Mouse (Mus musculus): ENCODE results near the gene Ppp1r37.
"Not testable (repeated sequence)": the region's sequence is repeated elsewhere in the genome, so short reads cannot be mapped to it uniquely, and the experiment has no call there.

The Ppp1r37 gene

GRCm38 (mm10) chr7:19541681-19542154 lies 21.2 kb downstream of the Ppp1r37 start:
- no peak for DNase-seq (ENCODE audit: low read depth, low spot score)

DNA sequence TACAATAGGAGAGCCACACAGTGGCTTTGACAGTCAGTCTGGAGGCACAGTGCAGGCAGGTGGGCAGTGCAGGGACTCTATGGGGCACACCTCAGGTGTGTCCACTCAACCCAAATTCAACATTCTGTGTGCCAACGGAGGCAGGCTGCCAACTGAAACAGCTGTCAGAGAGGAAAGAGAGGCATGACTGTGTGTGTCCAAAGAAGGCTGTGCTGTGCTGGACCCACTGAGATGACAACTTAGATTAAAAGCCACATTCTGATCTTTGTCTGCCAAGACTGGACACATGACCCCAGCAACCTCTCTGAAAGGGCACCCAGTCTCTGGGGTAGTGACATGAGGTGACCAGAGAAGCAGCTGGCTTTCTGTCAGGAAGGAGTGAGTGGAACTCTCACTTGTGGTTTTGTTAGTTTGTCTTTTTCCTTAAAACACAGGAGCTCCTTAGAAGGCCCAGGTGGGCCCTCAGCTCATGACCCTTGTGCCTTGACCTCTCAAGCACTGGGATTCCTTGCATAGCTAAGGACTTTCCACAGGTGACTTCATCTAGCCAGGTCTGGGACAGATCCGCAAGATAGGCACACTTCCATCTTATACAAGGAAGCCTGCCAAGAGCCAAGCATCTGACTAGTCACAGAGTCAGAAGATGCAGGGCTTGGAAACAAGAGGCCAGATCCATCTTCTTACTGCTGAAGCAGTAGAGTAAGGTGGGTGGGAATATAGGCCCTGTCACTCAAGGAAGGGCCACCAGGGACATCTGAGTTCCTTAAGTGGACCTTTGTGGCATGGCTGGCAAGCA lies 21.9 kb downstream of the Ppp1r37 start:
- DNase-seq (ENCODE audit: low read depth, low spot score) = no peak

DNA sequence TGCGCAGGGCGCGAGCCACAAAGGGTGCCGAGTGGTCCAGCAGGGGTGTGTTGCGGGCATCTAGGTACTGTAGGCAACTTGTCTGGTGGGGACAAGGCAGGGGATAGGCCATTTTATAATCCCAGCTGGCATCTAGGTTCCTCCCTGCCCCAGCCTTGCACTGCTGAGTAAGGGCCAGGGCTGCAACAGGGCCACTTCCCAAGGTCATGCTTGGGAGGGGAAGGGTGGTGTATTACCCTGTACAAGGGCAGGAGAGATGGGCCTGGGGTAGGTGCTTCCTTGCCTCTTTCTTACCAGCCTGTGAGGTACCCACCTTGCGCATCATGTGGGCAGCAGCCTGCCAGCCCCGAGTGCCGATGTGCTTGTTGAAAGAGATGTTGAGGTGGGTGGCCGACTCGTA lies 28.2 kb downstream of the Ppp1r37 start:
- DNase-seq (ENCODE audit: low read depth, low spot score) = no peak

- no peak for DNase-seq (ENCODE audit: low read depth, low spot score)
Observed at GRCm38 (mm10) chr7:19532240-19532639, 30.6 kb downstream of the Ppp1r37 start.

GRCm38 (mm10) chr7:19531077-19531476 lies 31.8 kb downstream of the Ppp1r37 start:
- no peak for DNase-seq (ENCODE audit: low read depth, low spot score)

GRCm38 (mm10) chr7:19525105-19525481 lies 37.8 kb downstream of the Ppp1r37 start:
- no peak for DNase-seq (ENCODE audit: low read depth, low spot score)

DNA sequence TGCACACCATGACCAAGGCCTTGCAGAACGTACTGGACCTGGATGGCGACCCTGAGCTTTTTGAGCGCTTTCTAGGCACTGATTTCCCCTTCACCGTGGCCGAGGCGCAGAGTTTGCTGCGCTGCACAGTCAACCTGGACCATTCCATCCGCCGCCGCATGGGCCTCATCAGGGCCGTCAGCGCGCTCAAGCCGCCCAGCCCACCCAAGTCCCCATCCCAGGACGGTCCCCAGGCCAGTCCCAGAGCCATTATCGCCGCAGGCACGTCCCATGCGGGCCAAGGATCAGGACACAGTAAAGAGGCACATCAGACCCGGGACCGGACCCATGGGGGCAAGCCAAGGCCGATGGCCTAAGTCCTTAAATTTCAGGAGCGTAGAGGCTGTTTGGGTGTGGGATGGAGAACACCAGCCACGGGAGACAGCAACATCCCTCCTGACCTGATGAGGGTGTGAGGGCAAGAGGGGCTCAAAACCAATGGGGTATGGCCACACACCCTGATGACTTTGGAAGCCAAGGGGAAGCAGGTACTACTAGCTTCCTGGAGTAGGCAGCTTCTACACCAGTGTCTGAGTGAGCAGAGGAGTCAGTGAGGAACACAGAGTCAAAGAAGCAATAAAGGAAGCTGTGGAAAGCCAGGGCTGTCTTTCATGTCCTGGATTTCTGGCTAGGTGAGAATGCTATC lies 38.3 kb downstream of the Ppp1r37 start:
- no peak for DNase-seq (ENCODE audit: low read depth, low spot score)

- DNase-seq (ENCODE audit: low read depth, low spot score) = peak; percentile 56
Observed at GRCm38 (mm10) chr7:19523757-19524419, 39.0 kb downstream of the Ppp1r37 start.

DNA sequence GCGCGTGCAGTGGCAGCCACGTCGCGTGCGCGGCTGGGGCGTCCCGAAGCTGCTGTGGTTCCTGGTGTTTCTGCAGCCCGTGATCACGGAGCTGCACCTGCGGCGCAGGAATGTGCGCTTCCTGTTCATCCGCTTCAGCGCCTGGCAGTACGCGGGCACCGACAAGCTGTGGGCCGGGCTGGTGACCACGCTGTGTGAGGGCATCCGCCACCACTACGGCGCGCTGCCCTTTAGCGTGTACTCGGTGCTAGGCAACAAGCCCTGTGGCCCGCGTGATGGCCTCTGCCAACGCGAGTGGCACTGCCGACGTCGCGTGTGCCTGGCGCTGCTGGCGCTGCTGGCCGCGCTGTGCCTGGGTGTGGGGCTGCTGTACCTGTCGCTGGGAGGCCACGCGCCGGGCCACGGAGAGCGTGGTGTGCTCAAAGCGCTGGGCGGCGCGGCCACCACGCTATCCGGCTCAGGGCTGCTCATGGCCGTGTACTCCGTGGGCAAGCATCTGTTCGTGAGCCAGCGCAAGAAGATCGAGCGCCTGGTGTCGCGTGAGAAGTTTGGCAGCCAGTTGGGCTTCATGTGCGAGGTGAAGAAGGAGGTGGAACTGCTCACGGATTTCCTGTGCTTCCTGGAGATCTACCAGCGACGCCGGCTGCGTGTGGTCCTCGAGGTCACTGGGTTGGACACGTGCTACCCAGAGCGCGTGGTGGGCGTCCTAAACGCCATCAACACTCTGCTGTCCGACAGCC lies 39.7 kb downstream of the Ppp1r37 start:
- no peak for DNase-seq (ENCODE audit: low read depth, low spot score)

GRCm38 (mm10) chr7:19520032-19520431 lies 42.8 kb downstream of the Ppp1r37 start:
- DNase-seq (ENCODE audit: low read depth, low spot score) = no peak

DNA sequence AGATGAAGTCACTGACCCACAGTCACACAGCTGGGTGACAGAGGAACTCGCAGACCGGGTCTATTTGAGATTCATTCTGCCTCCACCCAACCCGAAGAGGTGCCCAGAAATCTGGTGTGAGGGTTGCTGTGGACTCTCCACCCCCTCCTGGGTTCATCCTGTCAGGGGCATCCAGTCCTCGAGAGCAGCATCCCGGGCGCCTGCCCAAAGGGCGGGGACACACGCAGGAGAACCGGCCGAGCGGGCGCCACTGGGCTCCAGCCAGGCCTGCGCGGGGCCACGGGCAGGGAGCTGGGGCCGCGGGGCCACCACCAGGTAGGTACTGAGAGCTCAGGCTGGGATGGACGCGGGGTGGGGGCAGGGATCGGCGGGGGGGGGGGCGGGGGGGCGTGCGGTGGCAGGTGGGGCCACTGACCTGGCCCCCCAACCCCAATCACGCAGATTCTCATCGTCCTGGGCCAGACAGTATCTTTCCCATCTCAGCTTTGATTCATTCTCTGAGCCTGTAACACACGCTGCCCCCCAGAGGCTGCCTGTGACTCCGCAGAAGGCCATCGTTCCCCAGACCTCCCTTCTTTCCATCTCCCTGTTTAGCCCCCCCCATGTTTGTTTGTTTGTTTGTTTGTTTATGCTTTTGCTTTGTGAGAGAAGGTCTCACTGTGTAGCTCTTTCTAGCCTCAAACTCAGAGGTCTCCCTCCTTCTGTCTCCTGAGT lies 45.1 kb downstream of the Ppp1r37 start, which contains the start of gene Nkpd1:
Gene Nkpd1 (plus strand): TSS at position 187 of the 714 bp plus-strand sequence.
- DNase-seq (ENCODE audit: low read depth, low spot score) = no peak

GRCm38 (mm10) chr7:19512353-19512752 lies 50.5 kb downstream of the Ppp1r37 start:
- DNase-seq (ENCODE audit: low read depth, low spot score) = no peak

GRCm38 (mm10) chr7:19511934-19512333 lies 50.9 kb downstream of the Ppp1r37 start:
- DNase-seq (ENCODE audit: low read depth, low spot score) = not testable (repeated sequence)

DNA sequence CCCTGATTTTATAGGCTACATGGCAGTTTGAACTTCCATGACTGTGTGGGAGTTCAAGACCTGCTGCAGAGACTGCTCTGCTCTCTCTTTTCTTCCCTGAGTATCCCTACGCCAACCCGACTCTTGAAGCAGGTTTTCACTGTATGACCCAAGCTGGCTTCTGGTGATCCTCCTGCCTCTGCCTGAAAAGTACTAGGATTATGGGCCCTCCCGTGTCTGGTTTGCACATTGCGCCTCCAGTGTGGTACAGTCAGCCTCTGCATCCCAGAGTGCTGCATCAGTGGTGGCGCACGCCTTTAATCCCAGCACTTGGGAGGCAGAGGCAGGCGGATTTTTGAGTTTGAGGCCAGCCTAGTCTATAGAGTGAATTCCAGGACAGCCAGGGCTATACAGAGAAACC lies 53.1 kb downstream of the Ppp1r37 start:
- no peak for DNase-seq (ENCODE audit: low read depth, low spot score)

GRCm38 (mm10) chr7:19508924-19509568 lies 53.8 kb downstream of the Ppp1r37 start:
- no peak for DNase-seq (ENCODE audit: low read depth, low spot score)

DNA sequence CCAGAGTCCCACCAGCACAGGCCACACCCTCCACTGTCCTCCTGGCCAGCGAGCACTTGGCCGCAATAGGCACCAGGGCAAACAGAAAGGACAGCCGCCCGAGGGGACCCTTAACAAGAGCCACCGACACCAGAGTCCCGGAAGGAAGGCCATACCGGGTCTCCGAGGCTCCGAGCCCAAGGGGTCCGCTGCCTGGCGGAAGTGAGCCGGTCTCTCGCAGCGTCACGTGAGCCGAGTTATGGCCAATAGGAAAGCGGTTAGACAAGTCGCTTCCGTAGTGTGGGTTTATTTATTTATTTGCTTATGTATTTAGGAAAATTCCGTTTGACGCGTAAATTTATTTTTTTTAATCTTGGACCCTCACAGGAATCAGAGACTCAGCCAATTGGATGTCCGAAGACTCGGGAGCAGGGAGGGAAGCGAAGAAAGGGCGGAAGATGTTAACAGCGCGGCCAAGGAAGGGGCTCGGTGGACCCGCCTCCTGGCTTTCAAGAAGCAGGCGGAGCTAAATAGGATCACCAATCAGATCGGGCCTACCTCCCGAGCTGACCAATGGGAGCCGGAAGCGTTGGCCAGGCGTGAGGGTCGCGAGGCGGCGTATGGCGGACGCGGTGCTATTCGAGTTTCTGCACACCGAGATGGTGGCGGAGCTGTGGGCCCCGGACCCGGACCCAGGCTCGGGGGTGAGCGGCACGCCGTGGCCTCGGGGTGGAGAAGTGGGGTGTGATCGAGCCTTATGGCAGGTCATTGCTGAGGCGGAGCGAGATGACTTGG lies 54.5 kb downstream of the Ppp1r37 start, which contains the start of the genes Bloc1s3 and Trappc6a:
Gene Bloc1s3 (minus strand): TSS at position 218 of the 774 bp plus-strand sequence.
Gene Trappc6a (plus strand): TSS at position 246 of the 774 bp plus-strand sequence.
- peak; percentile 93 for DNase-seq (ENCODE audit: low read depth, low spot score)

DNA sequence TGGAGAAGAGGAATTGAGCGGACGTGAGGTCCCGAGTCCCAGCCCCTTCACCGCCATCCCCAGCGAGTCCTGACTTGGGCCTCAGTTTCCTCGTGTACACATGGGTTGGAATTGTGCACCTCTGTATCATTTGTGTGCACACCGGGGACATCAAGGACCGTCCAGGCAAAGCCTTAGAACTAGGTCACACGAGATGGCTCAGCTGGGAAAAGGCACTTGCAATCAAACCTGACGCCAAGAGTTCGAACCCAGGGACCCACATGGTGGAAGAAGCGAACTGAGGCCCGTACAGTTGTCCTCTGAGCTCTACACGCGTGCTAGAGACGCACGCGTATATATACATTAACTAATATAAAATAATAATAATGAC lies 55.3 kb downstream of the Ppp1r37 start:
- DNase-seq (ENCODE audit: low read depth, low spot score) = no peak

- DNase-seq (ENCODE audit: low read depth, low spot score) = no peak
Observed at GRCm38 (mm10) chr7:19506969-19507611, 55.8 kb downstream of the Ppp1r37 start.

DNA sequence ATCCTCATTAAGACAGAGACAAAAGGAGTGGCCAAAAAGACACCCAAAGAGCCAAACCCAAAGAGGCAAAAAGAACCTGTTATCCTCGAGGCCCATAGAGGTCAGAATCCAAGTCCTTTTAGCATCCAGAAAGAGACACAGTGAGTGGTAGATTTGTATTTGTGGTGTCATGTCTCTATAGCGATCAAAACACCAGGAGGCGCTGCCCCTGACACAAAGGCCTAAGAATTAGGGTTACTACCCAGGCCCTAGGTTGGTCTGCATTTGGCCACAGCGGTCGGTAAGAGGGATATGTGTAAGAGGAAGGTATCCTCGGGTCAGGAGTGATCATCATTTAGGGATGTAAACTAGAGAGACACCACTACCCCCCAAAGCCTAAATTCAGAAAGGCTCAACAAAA lies 56.5 kb downstream of the Ppp1r37 start:
- no peak for DNase-seq (ENCODE audit: low read depth, low spot score)

All from brain, embryonic 18.5 days (tissue).